Mouse (Mus musculus): Measurements from ENCODE around the gene Cadm1. TPM values are rescaled to one million over a fixed set of nuclear protein-coding genes. Genes with fewer than 3 reads are reported as not detected.

The Cadm1 gene
- polyA plus RNA-seq, 1 experiment: 70.3 TPM

DNA sequence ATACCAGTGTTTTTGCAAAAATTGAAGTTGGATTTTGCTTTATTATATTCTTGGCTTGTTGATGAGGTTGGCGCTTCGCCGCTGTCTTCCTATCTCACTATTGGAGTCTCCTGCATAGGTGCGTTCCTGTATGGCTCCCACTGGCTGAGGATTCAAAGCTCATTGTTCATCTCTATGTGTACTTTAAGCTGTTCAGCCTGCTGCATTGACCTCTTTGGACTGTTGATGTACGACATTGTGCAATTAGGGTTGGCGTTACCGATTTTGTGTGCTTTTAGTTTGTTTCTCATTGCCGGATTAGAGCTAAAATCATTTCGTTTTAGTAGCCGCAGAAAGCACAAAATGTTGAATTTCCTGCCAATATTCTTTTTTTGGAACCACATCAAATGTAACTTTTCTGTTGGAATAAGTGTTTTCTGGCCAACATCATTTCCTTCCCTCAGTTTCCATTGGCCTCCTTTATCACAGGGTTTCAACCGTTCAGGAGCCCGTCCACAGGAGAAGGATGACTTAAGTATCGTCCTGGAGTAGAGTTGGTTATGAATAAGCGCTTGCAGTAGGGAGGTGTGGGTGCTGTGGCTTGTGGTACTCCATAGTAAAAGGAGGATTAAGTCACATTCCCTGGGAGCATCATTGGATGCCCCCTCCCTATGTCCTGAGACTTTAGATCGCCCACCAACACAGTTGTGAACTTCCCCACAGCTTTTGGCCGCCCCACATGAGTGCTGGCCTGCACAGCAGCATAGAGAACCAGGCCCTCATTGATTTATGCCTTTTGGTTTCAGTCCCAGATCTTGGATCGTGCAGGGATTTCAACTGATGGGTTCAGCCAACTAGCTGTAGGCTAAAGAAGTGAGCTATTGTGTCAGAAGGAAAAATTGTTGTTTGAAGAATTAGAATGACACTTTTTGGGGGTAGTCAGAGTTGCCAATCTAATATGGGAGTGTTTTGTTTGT, 94.9 kb downstream of the Cadm1 start:
- Histone ChIP-seq H3K9me3 (replicated peaks; ENCODE audit: control insufficient read depth, insufficient read depth, low read length, poor library complexity, severe bottlenecking) (no peaks in the 10 kb centered on the region), H3K4me3 (ENCODE audit: low read depth, low read length) (no peak overlapping the region), H3K27ac (ENCODE audit: insufficient read depth, low read length) (no peak overlapping the region), H3K36me3 (ENCODE audit: control insufficient read depth, insufficient read depth, low read length, poor library complexity, severe bottlenecking) (no peaks in the 10 kb centered on the region), H3K9ac (ENCODE audit: low read depth, poor library complexity, severe bottlenecking) (no peak overlapping the region), H3K27me3 (ENCODE audit: control insufficient read depth, insufficient read depth, low read length, poor library complexity, severe bottlenecking) (no peaks in the 10 kb centered on the region), H3K4me1 (ENCODE audit: control insufficient read depth, insufficient read depth, low read length) (no peaks in the 10 kb centered on the region)
- TF ChIP-seq CTCF (IDR thresholded peaks at IDR 0.05; ENCODE audit: low read depth, low read length) (no peak), POLR2A (IDR thresholded peaks at IDR 0.05; ENCODE audit: insufficient read depth, low read length) (no peak), EP300 (IDR thresholded peaks at IDR 0.05; ENCODE audit: insufficient read depth, low read depth, low read length) (no peak)

GRCm38 (mm10) chr9:47625621-47626210, 95.7 kb downstream of the Cadm1 start:
- Histone ChIP-seq H3K9me3 (replicated peaks; ENCODE audit: control insufficient read depth, insufficient read depth, low read length, poor library complexity, severe bottlenecking) (no peaks in the 10 kb centered on the region), H3K36me3 (ENCODE audit: control insufficient read depth, insufficient read depth, low read length, poor library complexity, severe bottlenecking) (no peaks in the 10 kb centered on the region), H3K27ac (ENCODE audit: insufficient read depth, low read length) (no peak overlapping the region)

DNA sequence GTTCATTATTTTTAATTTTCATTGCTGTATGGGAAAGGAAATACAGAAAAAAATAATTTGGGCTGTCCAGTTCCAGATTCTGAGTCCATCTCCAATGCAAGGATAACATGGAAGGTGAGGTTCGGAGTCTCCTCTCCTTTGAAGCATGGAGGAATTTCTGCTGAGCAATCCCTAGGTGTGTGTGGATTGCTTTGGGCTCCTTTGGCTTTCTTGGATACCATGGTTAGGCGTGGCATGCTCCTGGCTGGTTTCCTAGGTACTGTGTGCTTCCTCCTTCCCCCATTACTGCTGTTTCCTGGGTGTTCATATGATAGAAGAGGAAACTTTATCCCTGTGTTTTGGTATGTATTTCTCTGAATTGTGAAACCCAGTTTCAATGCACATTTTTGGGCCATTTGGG, 98.0 kb downstream of the Cadm1 start:
- Histone ChIP-seq H3K4me3 (ENCODE audit: low read depth, low read length) (no peak overlapping the region), H3K4me1 (ENCODE audit: control insufficient read depth, insufficient read depth, low read length) (no peaks in the 10 kb centered on the region), H3K27me3 (ENCODE audit: control insufficient read depth, insufficient read depth, low read length, poor library complexity, severe bottlenecking) (no peaks in the 10 kb centered on the region), H3K9me3 (replicated peaks; ENCODE audit: control insufficient read depth, insufficient read depth, low read length, poor library complexity, severe bottlenecking) (no peaks in the 10 kb centered on the region), H3K36me3 (ENCODE audit: control insufficient read depth, insufficient read depth, low read length, poor library complexity, severe bottlenecking) (no peaks in the 10 kb centered on the region), H3K9ac (ENCODE audit: low read depth, poor library complexity, severe bottlenecking) (no peak overlapping the region), H3K27ac (ENCODE audit: insufficient read depth, low read length) (no peak overlapping the region)
- no peak for TF ChIP-seq EP300 (IDR thresholded peaks at IDR 0.05; ENCODE audit: insufficient read depth, low read depth, low read length)
- no peak for TF ChIP-seq CTCF (IDR thresholded peaks at IDR 0.05; ENCODE audit: low read depth, low read length)
- no peak for TF ChIP-seq POLR2A (IDR thresholded peaks at IDR 0.05; ENCODE audit: insufficient read depth, low read length)

More at GRCm38 (mm10) chr9:47625621-47626210, 95.7 kb downstream of the Cadm1 start:
- no peaks in the 10 kb centered on the region for H3K27me3 ChIP-seq (ENCODE audit: control insufficient read depth, insufficient read depth, low read length, poor library complexity, severe bottlenecking)
- no peaks in the 10 kb centered on the region for H3K4me1 ChIP-seq (ENCODE audit: control insufficient read depth, insufficient read depth, low read length)
- H3K9ac ChIP-seq (ENCODE audit: low read depth, poor library complexity, severe bottlenecking): no peak overlapping the region
- TF ChIP-seq POLR2A (IDR thresholded peaks at IDR 0.05; ENCODE audit: insufficient read depth, low read length) (no peak), EP300 (IDR thresholded peaks at IDR 0.05; ENCODE audit: insufficient read depth, low read depth, low read length) (no peak)
- no peak overlapping the region for H3K4me3 ChIP-seq (ENCODE audit: low read depth, low read length)

DNA sequence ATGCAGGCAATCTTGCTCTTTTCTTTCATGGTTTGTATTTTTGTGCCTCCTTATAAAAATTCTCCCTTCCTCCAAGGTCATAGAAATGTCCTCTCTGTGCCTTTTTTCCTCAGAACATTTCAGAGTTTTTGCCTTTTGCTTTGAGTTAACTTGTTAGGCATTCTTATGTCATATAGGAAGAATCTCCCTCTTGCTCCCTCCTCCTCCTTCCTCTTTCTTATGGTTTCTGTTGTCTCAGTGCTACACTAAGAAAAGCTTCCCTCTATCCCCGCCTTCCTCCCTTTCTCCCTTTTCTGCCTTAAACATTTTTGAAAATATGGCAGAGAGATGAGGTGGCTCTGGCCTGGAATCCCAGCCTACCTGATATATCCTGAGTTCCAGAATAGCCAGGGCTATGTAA, 98.6 kb downstream of the Cadm1 start:
- no peaks in the 10 kb centered on the region for H3K36me3 ChIP-seq (ENCODE audit: control insufficient read depth, insufficient read depth, low read length, poor library complexity, severe bottlenecking)
- no peak overlapping the region for H3K9ac ChIP-seq (ENCODE audit: low read depth, poor library complexity, severe bottlenecking)
- H3K4me3 ChIP-seq (ENCODE audit: low read depth, low read length): no peak overlapping the region
- H3K27me3 ChIP-seq (ENCODE audit: control insufficient read depth, insufficient read depth, low read length, poor library complexity, severe bottlenecking): no peaks in the 10 kb centered on the region
- TF ChIP-seq EP300 (IDR thresholded peaks at IDR 0.05; ENCODE audit: insufficient read depth, low read depth, low read length): no peak
- no peak for TF ChIP-seq CTCF (IDR thresholded peaks at IDR 0.05; ENCODE audit: low read depth, low read length)
- no peak for TF ChIP-seq POLR2A (IDR thresholded peaks at IDR 0.05; ENCODE audit: insufficient read depth, low read length)
- H3K27ac ChIP-seq (ENCODE audit: insufficient read depth, low read length): no peak overlapping the region
- H3K4me1 ChIP-seq (ENCODE audit: control insufficient read depth, insufficient read depth, low read length): no peaks in the 10 kb centered on the region
- no peaks in the 10 kb centered on the region for H3K9me3 ChIP-seq (replicated peaks; ENCODE audit: control insufficient read depth, insufficient read depth, low read length, poor library complexity, severe bottlenecking)

- no peak overlapping the region for H3K9ac ChIP-seq (ENCODE audit: low read depth, poor library complexity, severe bottlenecking)
- H3K36me3 ChIP-seq (ENCODE audit: control insufficient read depth, insufficient read depth, low read length, poor library complexity, severe bottlenecking): no peaks in the 10 kb centered on the region; the same call in 1 of the 2 replicates
- H3K4me1 ChIP-seq (ENCODE audit: control insufficient read depth, insufficient read depth, low read length): no peaks in the 10 kb centered on the region
- TF ChIP-seq POLR2A (IDR thresholded peaks at IDR 0.05; ENCODE audit: insufficient read depth, low read length) (no peak), EP300 (IDR thresholded peaks at IDR 0.05; ENCODE audit: insufficient read depth, low read depth, low read length) (no peak), CTCF (IDR thresholded peaks at IDR 0.05; ENCODE audit: low read depth, low read length) (no peak)
- no peaks in the 10 kb centered on the region for H3K27me3 ChIP-seq (ENCODE audit: control insufficient read depth, insufficient read depth, low read length, poor library complexity, severe bottlenecking)
- H3K4me3 ChIP-seq (ENCODE audit: low read depth, low read length): no peak overlapping the region
- no peaks in the 10 kb centered on the region for H3K9me3 ChIP-seq (replicated peaks; ENCODE audit: control insufficient read depth, insufficient read depth, low read length, poor library complexity, severe bottlenecking)
- no peak overlapping the region for H3K27ac ChIP-seq (ENCODE audit: insufficient read depth, low read length)
These were observed 104.7 kb downstream of the Cadm1 start for GRCm38 (mm10) chr9:47634695-47635094.

DNA sequence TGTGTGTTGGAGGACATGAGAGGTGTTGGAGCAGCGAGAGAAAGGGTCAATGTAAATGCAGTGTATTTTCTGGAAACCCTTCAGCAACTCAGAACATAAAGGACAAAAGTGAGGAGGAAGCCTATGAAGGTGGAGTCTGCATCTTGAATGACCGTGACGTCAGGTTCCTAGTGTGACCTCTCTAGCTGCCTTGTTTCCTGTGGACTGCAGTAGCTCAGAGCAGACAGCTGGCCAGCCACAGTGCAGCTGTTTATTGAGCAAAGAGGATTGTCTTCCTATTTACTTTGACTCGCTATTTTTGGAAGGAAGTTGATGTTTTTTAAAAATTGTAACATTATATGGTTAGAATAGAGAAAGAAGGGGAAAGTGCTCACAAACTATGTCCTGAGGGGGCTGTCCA, 112.7 kb downstream of the Cadm1 start:
- Histone ChIP-seq H3K36me3 (ENCODE audit: control insufficient read depth, insufficient read depth, low read length, poor library complexity, severe bottlenecking) (no peaks in the 10 kb centered on the region), H3K27ac (ENCODE audit: insufficient read depth, low read length) (no peak overlapping the region), H3K4me1 (ENCODE audit: control insufficient read depth, insufficient read depth, low read length) (no peaks in the 10 kb centered on the region), H3K4me3 (ENCODE audit: low read depth, low read length) (no peak overlapping the region), H3K27me3 (ENCODE audit: control insufficient read depth, insufficient read depth, low read length, poor library complexity, severe bottlenecking) (no peaks in the 10 kb centered on the region), H3K9me3 (replicated peaks; ENCODE audit: control insufficient read depth, insufficient read depth, low read length, poor library complexity, severe bottlenecking) (no peaks in the 10 kb centered on the region), H3K9ac (ENCODE audit: low read depth, poor library complexity, severe bottlenecking) (no peak overlapping the region)
- TF ChIP-seq EP300 (IDR thresholded peaks at IDR 0.05; ENCODE audit: insufficient read depth, low read depth, low read length): no peak

Data from ES-Bruce4 (cell line).